Mouse (Mus musculus) spleen, adult 2 months (tissue): ENCODE data around the gene Aldh1a1. TPM values are rescaled to one million over a fixed set of nuclear protein-coding genes. Genes with fewer than 3 reads are reported as not detected.

Experiments
- DNase-seq, 2 experiments: peaks; one replicate each; pipeline versions ENCODE4 v3.0.0 to v3.0.0-alpha.2; 2012 to 2021; ENCODE audit warnings: low spot score in 2 of 2, low read depth in 1 of 2
- H3K27ac ChIP-seq: fragments of 200-500 bp; 2 replicates; pipeline ENCODE4 v1.5.1; 2012; ENCODE audit warnings: low read length, inconsistent platforms; ENCODE audit not compliant: insufficient read depth
- H3K27me3 ChIP-seq: fragments of 200-500 bp; 2 replicates; pipeline ENCODE4 v1.6.1; 2012; ENCODE audit warnings: mild to moderate bottlenecking, moderate library complexity, low read length, inconsistent platforms; ENCODE audit not compliant: control insufficient read depth, insufficient read depth
- H3K36me3 ChIP-seq: fragments of 200-500 bp; 2 replicates; pipeline ENCODE4 v1.6.1; 2012; ENCODE audit warnings: mild to moderate bottlenecking, low read length, inconsistent platforms; ENCODE audit not compliant: control insufficient read depth, insufficient read depth
- H3K4me1 ChIP-seq: fragments of 200-500 bp; 2 replicates; pipeline ENCODE4 v1.6.1; 2011; ENCODE audit warnings: inconsistent platforms; ENCODE audit not compliant: control insufficient read depth, insufficient read depth, insufficient read length
- H3K4me3 ChIP-seq: fragments of 200-500 bp; 2 replicates; pipeline ENCODE4 v1.5.1; 2011; ENCODE audit warnings: mild to moderate bottlenecking, inconsistent platforms; ENCODE audit not compliant: insufficient read depth, insufficient read length; ENCODE audit errors: extremely low read depth
- CTCF ChIP-seq: fragments of 200-500 bp; IDR thresholded peaks from 2 replicates; pipeline ENCODE4 v1.5.1; 2011; ENCODE audit warnings: mild to moderate bottlenecking, inconsistent platforms; ENCODE audit not compliant: insufficient read depth, insufficient read length, insufficient replicate concordance; ENCODE audit errors: extremely low read depth
- POLR2A ChIP-seq: fragments of 200-500 bp; IDR thresholded peaks from 2 replicates; pipeline ENCODE4 v1.6.1; 2011; ENCODE audit warnings: low read depth, low read length, inconsistent platforms
- WGBS: fragments of 180-500 bp; shearing (Covaris S2); methylation state at CpG from one replicate; pipeline ENCODE4 v1.1.7; 2018; 5-methylcytosine and 5-hydroxymethylcytosine counted together
- polyA plus RNA-seq: library from polyadenylated mRNA; depleted of rRNA; stranded (reverse); fragments of >200 nt; gene quantifications from 2 replicates; pipeline ENCODE4 v1.2.3, GENCODE M21; 2012; rRNA removed

Aldh1a1 gene
- 3.4 and 4.9 TPM in 2 replicates for polyA plus RNA-seq

DNA sequence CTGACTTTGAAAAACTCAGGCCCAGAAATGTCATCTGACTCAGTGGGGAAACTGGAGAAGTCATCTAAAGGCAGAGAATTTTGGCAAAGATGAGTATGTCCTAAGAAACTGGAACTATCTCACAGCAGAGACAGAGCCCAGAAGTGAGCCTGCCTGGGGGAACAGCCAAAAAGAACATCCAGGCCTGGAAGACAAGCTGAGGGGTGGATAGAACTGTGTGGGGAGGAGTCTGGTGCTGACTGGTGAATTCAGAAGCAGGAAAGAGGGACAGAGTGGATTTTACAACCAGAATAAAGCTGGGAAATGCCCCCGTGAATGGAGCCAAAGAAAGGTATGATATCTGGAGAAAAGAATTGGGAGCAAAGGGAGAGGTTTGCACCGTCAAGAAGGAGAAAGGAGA is at the start of gene Aldh1a1:
Aldh1a1 (plus strand) TSS at position 225 of the 400 bp plus-strand sequence.
- 75% methylated on average over 2 of the region's 2 CpGs for WGBS
- Histone ChIP-seq H3K4me3 (no peak within 1 kb of the TSS), H3K27ac (no peak within 1 kb of the TSS)

DNA sequence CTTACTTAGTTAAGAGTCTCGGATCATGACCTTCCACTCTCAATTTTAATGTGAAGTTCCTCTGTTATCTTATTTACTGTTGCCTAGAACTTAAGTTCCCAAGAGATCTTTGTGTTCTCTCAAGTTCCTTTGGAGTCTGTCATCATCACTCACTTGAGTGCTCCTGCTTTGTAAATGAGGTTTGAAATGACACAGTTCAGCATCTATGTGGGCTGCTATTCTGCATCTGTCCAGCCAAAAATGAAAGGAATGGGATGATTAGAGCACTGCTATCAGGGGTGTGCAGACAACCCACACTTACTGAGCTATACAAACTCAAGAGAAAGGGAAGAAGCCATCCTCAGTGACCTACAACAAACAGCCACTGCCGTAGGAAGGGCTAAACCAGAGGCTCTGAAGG is 44.7 kb upstream of the Aldh1a1 start:
- H3K4me3 ChIP-seq, result no peak overlapping the region
- no peaks in the 10 kb centered on the region for H3K4me1 ChIP-seq
- no peaks in the 10 kb centered on the region for H3K36me3 ChIP-seq
- no peak for TF ChIP-seq CTCF
- no peak for DNase-seq
- H3K27me3 ChIP-seq, result no peaks in the 10 kb centered on the region
- 74% methylated on average over 2 of the region's 2 CpGs for WGBS
- H3K27ac ChIP-seq, result no peak overlapping the region

More for the DNA sequence above, at the start of gene Aldh1a1:
- no peaks in the 10 kb centered on the region for H3K4me1 ChIP-seq
- H3K36me3 ChIP-seq, result no peaks in the 10 kb centered on the region
- TF ChIP-seq CTCF (no peak), POLR2A (no peak)
- no peaks in the 10 kb centered on the region for H3K27me3 ChIP-seq
- no peak for DNase-seq

DNA sequence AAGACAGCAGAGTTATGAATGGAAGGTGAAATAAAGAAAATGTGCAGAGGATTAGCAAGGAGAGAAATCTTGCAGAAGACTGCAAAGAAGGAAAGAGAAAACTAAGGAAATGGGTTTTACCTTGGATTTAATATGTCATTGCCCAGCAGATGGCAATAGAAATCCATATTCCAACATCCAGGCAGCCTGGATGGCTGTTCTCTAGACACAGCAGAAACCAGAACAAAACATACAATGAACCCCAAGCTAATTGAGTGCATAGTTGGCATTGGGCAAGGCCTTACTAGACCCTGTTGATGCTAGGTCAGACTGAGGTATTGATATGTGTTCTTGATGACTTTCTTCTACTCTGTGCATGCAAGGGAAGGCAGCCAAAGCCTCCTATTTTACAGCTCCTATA is 43.0 kb upstream of the Aldh1a1 start:
- no peak for DNase-seq

DNA sequence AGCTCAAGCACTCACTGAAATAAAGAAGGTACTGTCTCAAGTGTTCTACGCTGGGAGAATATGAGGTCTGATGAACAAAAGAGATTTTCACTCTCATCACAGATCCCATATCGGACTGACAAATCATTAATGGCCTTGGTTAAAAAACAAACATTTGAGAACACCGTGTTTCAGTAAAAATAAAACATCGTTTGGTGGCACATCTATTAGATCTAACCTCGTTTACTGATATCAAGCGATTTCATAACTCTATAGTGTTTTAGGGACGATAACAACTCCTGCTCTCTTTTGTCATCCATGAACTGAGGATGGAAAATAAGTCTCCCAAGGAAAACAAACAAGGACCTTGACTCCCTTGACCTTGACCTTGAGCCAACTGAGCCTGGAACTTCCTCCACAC is 41.5 kb upstream of the Aldh1a1 start:
- Histone ChIP-seq H3K27me3 (no peaks in the 10 kb centered on the region), H3K4me1 (no peaks in the 10 kb centered on the region), H3K36me3 (no peaks in the 10 kb centered on the region), H3K27ac (no peak overlapping the region), H3K4me3 (no peak overlapping the region)
- 89% methylated on average over 7 of the region's 7 CpGs for WGBS
- TF ChIP-seq POLR2A (no peak), CTCF (no peak)
- DNase-seq, result no peak

More for the DNA sequence above, 43.0 kb upstream of the Aldh1a1 start:
- H3K4me1 ChIP-seq, result no peaks in the 10 kb centered on the region
- H3K36me3 ChIP-seq, result no peaks in the 10 kb centered on the region
- TF ChIP-seq POLR2A (no peak), CTCF (no peak)
- H3K27ac ChIP-seq, result no peak overlapping the region
- H3K4me3 ChIP-seq, result no peak overlapping the region
- no peaks in the 10 kb centered on the region for H3K27me3 ChIP-seq

DNA sequence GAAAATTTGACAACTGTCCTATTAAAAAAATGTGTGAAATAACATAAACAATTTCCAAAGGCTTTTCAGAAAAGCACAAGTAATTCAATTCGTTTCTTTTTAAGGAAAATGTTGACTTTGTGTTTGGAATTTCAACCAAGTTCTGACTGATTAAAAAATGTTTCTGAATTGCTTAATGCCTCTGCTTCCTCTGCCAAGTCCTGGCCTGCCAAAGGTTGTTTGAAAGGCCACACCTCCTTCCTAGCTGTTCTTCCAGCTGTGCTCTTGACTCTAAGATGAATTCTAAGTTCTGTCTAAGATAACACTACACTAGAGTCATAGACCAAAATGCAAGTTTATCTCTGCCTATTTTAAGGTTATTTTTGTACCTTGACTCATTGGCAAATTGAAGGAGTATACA is 8.0 kb upstream of the Aldh1a1 start:
- no peak overlapping the region for H3K4me3 ChIP-seq
- TF ChIP-seq POLR2A (no peak), CTCF (no peak)
- no peaks in the 10 kb centered on the region for H3K4me1 ChIP-seq
- no peak overlapping the region for H3K27ac ChIP-seq
- no peaks in the 10 kb centered on the region for H3K27me3 ChIP-seq
- DNase-seq, result no peak
- 70% methylated on average over 1 of the region's 1 CpGs for WGBS
- no peaks in the 10 kb centered on the region for H3K36me3 ChIP-seq

DNA sequence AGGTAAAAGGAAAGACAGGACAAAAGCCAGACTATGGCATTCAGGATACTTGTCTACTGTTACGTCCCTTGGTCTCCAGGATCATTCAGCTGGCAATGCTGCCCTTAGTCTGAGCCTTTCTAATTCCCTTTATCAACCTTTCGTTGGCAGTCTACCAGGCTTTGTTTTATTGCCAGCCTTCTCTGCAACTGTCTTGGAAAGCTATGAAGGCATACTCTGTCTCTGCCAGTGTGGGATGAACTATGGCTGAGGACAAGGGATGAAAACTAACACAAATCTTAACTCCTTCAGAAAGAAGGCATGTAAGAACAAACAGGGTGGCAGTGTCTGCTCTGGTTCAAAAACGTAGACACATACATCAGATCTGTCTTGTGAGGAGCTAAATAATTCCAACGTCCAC is 565 bp upstream of the Aldh1a1 start:
- TF ChIP-seq CTCF (no peak), POLR2A (no peak)
- H3K27me3 ChIP-seq, result no peaks in the 10 kb centered on the region
- no peaks in the 10 kb centered on the region for H3K4me1 ChIP-seq
- 78% methylated on average over 4 of the region's 4 CpGs for WGBS
- DNase-seq, result no peak
- no peak overlapping the region for H3K27ac ChIP-seq
- H3K4me3 ChIP-seq, result no peak overlapping the region
- H3K36me3 ChIP-seq, result no peaks in the 10 kb centered on the region

DNA sequence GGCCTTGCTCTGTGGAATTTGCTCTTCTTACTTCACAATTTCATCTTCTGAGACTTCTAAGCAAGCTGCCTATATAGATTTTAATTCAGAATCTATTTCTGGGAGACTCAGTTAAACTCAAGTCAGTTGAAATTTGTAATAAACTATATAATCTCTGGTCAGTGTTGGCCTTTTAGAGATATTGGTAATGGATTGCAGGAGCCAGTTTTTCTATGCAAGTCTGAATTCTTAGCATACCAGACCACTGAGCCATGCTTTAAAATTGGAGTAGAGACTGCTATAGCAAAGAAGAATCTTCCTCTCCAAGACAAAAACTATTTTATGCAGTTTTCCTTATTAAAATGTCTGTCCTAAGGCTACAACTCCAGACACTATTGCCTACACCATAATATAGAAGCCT is 4.0 kb downstream of the Aldh1a1 start:
- Histone ChIP-seq H3K4me1 (no peaks in the 10 kb centered on the region), H3K36me3 (no peaks in the 10 kb centered on the region), H3K4me3 (no peak overlapping the region), H3K27ac (no peak overlapping the region), H3K27me3 (no peaks in the 10 kb centered on the region)
- no peak for DNase-seq
- no peak for TF ChIP-seq POLR2A
- no peak for TF ChIP-seq CTCF

DNA sequence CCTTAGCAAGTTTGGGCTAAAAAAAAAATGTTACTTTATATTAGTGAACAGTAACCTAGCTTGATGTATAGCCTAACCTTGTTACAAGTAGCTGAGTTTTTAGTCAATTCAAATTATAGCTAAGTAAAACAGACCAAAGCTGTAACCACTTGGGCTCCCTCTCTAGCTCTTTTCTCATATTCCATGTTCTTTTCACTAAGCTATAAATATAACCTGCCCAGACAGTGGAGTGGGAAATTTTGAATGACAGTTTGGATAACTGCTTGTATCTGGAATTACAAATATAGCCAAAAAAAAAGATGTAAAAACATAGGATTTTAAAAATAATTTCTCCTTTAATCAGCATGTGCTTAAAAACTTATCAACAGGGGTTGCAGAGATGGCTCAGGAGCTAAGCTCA is 12.8 kb downstream of the Aldh1a1 start:
- no peaks in the 10 kb centered on the region for H3K36me3 ChIP-seq
- no peak for DNase-seq
- TF ChIP-seq POLR2A, result no peak
- TF ChIP-seq CTCF, result no peak

More for the DNA sequence above, 12.8 kb downstream of the Aldh1a1 start:
- no peak overlapping the region for H3K27ac ChIP-seq
- H3K27me3 ChIP-seq, result no peaks in the 10 kb centered on the region
- no peaks in the 10 kb centered on the region for H3K4me1 ChIP-seq
- no peak overlapping the region for H3K4me3 ChIP-seq
